Mouse (Mus musculus): ENCODE measurements around the gene Pdc. TPM values are rescaled to one million over a fixed set of nuclear protein-coding genes. Genes with fewer than 3 reads are reported as not detected.
A peak's percentile ranks its signal among the peaks of the same experiment; 100 is the strongest.
"Not testable (repeated sequence)": the region's sequence is repeated elsewhere in the genome, so short reads cannot be mapped to it uniquely, and the experiment has no call there.

The Pdc gene
- 0.11 TPM in 1 of 2 replicates, not detected in the other for polyA plus RNA-seq (2015; fragmentation: Nextera tagmentation; extraction: Ambion mirVana)

GRCm38 (mm10) chr1:150319205-150319604, at the start of gene Pdc:
TSS of gene Pdc (plus strand) at chr1:150319417.
- H3K4me3 ChIP-seq (ENCODE audit: low read depth, low read length): no peak within 1 kb of the TSS
- H3K27me3 ChIP-seq (ENCODE audit: control insufficient read depth, insufficient read depth, low read length): no peaks in the 10 kb centered on the region
- no peaks in the 10 kb centered on the region for H3K36me3 ChIP-seq (ENCODE audit: control insufficient read depth, insufficient read depth, low read length)
- no peak for TF ChIP-seq EP300 (optimal IDR thresholded peaks at IDR 0.05)
- no peak for TF ChIP-seq CTCF (IDR thresholded peaks at IDR 0.05; ENCODE audit: low read depth)
- H3K9ac ChIP-seq (ENCODE audit: low read length): no peak within 1 kb of the TSS
- no peak within 1 kb of the TSS for H3K27ac ChIP-seq (replicated peaks)
- ATAC-seq (ENCODE audit: low FRiP score, low TSS enrichment) (no peak), DNase-seq (ENCODE audit: low spot score) (no peak)
- WGBS: 60% methylated on average over 1 of the region's 1 CpGs
- H3K9me3 ChIP-seq (ENCODE audit: control insufficient read depth, low read length): no peaks in the 10 kb centered on the region
- no peaks in the 10 kb centered on the region for H3K4me1 ChIP-seq (replicated peaks; ENCODE audit: control insufficient read depth, insufficient read depth)
- H3K4me2 ChIP-seq (replicated peaks; ENCODE audit: low read depth): no peak within 1 kb of the TSS

GRCm38 (mm10) chr1:150294051-150294450, 25.2 kb upstream of the Pdc start:
- not testable (repeated sequence) for H3K27ac ChIP-seq (replicated peaks); ATAC-seq (ENCODE audit: low FRiP score, low TSS enrichment)
- 82% methylated on average over 3 of the region's 3 CpGs for WGBS

DNA sequence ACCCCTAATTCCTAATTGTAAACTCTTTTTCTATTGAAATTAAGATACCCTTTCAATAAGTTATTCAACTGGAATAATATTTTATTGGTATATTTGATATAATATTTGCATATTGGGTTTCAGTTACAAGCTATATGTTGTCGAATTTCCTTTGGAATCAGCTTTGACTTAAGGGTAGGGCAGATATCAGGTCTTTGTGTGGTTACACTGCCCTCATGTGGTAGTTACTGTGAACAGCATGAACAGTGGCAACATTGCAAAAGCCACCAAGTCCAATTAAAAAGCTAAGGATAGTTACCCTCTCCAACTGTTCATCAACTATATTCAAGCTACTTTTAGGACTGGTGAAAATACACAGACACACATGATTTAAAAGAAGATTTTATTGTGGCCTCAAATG, 11.6 kb upstream of the Pdc start:
- Histone ChIP-seq H3K9ac (ENCODE audit: low read length) (no peak overlapping the region), H3K4me3 (ENCODE audit: low read depth, low read length) (no peak overlapping the region), H3K4me1 (replicated peaks; ENCODE audit: control insufficient read depth, insufficient read depth) (no peaks in the 10 kb centered on the region), H3K9me3 (ENCODE audit: control insufficient read depth, low read length) (no peaks in the 10 kb centered on the region), H3K27me3 (ENCODE audit: control insufficient read depth, insufficient read depth, low read length) (no peaks in the 10 kb centered on the region), H3K27ac (replicated peaks) (no peak overlapping the region), H3K36me3 (ENCODE audit: control insufficient read depth, insufficient read depth, low read length) (no peaks in the 10 kb centered on the region), H3K4me2 (replicated peaks; ENCODE audit: low read depth) (no peak overlapping the region)
- WGBS: 43% methylated on average over 1 of the region's 1 CpGs
- TF ChIP-seq CTCF (IDR thresholded peaks at IDR 0.05; ENCODE audit: low read depth): peak; percentile 80
- no peak for TF ChIP-seq EP300 (optimal IDR thresholded peaks at IDR 0.05)
- ATAC-seq (ENCODE audit: low FRiP score, low TSS enrichment): no peak
- no peak for DNase-seq (ENCODE audit: low spot score)

More at GRCm38 (mm10) chr1:150294051-150294450, 25.2 kb upstream of the Pdc start:
- H3K9ac ChIP-seq (ENCODE audit: low read length); H3K27me3 ChIP-seq (ENCODE audit: control insufficient read depth, insufficient read depth, low read length); H3K36me3 ChIP-seq (ENCODE audit: control insufficient read depth, insufficient read depth, low read length); H3K4me2 ChIP-seq (replicated peaks; ENCODE audit: low read depth); H3K4me3 ChIP-seq (ENCODE audit: low read depth, low read length); H3K4me1 ChIP-seq (replicated peaks; ENCODE audit: control insufficient read depth, insufficient read depth); H3K9me3 ChIP-seq (ENCODE audit: control insufficient read depth, low read length); DNase-seq (ENCODE audit: low spot score): not testable (repeated sequence)

- no peak overlapping the region for H3K27ac ChIP-seq (replicated peaks)
- H3K27me3 ChIP-seq (ENCODE audit: control insufficient read depth, insufficient read depth, low read length): no peaks in the 10 kb centered on the region
- no peaks in the 10 kb centered on the region for H3K9me3 ChIP-seq (ENCODE audit: control insufficient read depth, low read length)
- no peak overlapping the region for H3K9ac ChIP-seq (ENCODE audit: low read length)
- no peak overlapping the region for H3K4me3 ChIP-seq (ENCODE audit: low read depth, low read length)
- H3K4me2 ChIP-seq (replicated peaks; ENCODE audit: low read depth): no peak overlapping the region
- H3K36me3 ChIP-seq (ENCODE audit: control insufficient read depth, insufficient read depth, low read length): no peaks in the 10 kb centered on the region
- TF ChIP-seq EP300 (optimal IDR thresholded peaks at IDR 0.05) (no peak), CTCF (IDR thresholded peaks at IDR 0.05; ENCODE audit: low read depth) (no peak)
- DNase-seq (ENCODE audit: low spot score): no peak
- ATAC-seq (ENCODE audit: low FRiP score, low TSS enrichment): no peak
- 63% methylated on average over 2 of the region's 2 CpGs for WGBS
- no peaks in the 10 kb centered on the region for H3K4me1 ChIP-seq (replicated peaks; ENCODE audit: control insufficient read depth, insufficient read depth)
Measured at GRCm38 (mm10) chr1:150335111-150335510, 15.9 kb downstream of the Pdc start.

DNA sequence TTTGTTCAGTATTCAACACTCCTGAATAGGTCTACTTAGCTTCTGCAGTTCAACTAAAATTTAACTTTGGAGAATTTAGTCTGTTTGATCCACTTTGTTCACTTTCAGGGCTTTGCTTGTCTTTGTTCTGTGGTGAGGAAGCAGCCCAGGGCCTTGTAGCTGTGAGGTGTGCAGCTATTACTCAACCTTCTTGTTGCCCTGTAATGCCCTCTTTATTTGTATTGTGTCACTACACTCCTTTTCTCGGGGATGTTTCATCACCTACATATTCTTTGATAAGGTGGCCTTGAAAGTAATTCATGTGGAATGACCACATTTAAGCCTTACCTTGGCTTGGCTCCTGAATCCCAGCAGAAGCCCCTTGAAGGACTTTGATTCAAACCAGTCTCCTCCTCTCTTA, 41.6 kb downstream of the Pdc start:
- H3K9me3 ChIP-seq (ENCODE audit: control insufficient read depth, low read length): no peaks in the 10 kb centered on the region
- no peak overlapping the region for H3K4me2 ChIP-seq (replicated peaks; ENCODE audit: low read depth)
- H3K36me3 ChIP-seq (ENCODE audit: control insufficient read depth, insufficient read depth, low read length): peaks cover 10% of the 10 kb centered on the region
- TF ChIP-seq CTCF (IDR thresholded peaks at IDR 0.05; ENCODE audit: low read depth) (no peak), EP300 (optimal IDR thresholded peaks at IDR 0.05) (no peak)
- H3K27me3 ChIP-seq (ENCODE audit: control insufficient read depth, insufficient read depth, low read length): no peaks in the 10 kb centered on the region
- H3K4me3 ChIP-seq (ENCODE audit: low read depth, low read length): no peak overlapping the region
- no peak overlapping the region for H3K9ac ChIP-seq (ENCODE audit: low read length)
- DNase-seq (ENCODE audit: low spot score): no peak
- no peak overlapping the region for H3K27ac ChIP-seq (replicated peaks)
- H3K4me1 ChIP-seq (replicated peaks; ENCODE audit: control insufficient read depth, insufficient read depth): no peaks in the 10 kb centered on the region
- 66% methylated on average over 1 of the region's 1 CpGs for WGBS
- no peak for ATAC-seq (ENCODE audit: low FRiP score, low TSS enrichment)

DNA sequence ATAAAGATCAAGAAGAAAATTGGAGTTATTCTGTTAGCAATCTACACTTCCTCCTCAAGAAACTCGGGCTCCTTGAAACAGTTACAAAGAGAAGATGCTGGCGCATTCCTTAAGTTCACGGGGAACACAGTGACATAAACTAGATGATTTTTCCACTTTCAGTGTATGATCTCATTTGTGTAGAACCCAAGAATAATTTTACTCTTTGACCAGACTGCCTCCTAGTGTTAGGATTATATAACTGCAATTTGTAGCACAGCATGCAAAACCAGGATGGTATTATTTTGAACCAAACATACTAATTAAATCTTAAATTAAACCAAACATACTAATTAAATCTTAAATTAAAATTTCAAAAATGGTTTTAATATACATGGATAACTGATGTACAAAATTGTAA, 53.7 kb downstream of the Pdc start:
- DNase-seq (ENCODE audit: low spot score) (no peak), ATAC-seq (ENCODE audit: low FRiP score, low TSS enrichment) (no peak)
- peak; percentile 62 for TF ChIP-seq CTCF (IDR thresholded peaks at IDR 0.05; ENCODE audit: low read depth)
- no peak for TF ChIP-seq EP300 (optimal IDR thresholded peaks at IDR 0.05)
- Histone ChIP-seq H3K36me3 (ENCODE audit: control insufficient read depth, insufficient read depth, low read length) (0 out of 2 replicates have a peak, but pooled peaks cover 2% of the 10 kb centered on the region), H3K9me3 (ENCODE audit: control insufficient read depth, low read length) (no peaks in the 10 kb centered on the region), H3K9ac (ENCODE audit: low read length) (no peak overlapping the region), H3K4me1 (replicated peaks; ENCODE audit: control insufficient read depth, insufficient read depth) (no peaks in the 10 kb centered on the region), H3K4me2 (replicated peaks; ENCODE audit: low read depth) (no peak overlapping the region), H3K4me3 (ENCODE audit: low read depth, low read length) (no peak overlapping the region), H3K27ac (replicated peaks) (no peak overlapping the region), H3K27me3 (ENCODE audit: control insufficient read depth, insufficient read depth, low read length) (no peaks in the 10 kb centered on the region)
- 73% methylated on average over 3 of the region's 3 CpGs for WGBS
